Mouse (Mus musculus): Measurements from ENCODE around the gene Cep63.

Cep63 gene

DNA sequence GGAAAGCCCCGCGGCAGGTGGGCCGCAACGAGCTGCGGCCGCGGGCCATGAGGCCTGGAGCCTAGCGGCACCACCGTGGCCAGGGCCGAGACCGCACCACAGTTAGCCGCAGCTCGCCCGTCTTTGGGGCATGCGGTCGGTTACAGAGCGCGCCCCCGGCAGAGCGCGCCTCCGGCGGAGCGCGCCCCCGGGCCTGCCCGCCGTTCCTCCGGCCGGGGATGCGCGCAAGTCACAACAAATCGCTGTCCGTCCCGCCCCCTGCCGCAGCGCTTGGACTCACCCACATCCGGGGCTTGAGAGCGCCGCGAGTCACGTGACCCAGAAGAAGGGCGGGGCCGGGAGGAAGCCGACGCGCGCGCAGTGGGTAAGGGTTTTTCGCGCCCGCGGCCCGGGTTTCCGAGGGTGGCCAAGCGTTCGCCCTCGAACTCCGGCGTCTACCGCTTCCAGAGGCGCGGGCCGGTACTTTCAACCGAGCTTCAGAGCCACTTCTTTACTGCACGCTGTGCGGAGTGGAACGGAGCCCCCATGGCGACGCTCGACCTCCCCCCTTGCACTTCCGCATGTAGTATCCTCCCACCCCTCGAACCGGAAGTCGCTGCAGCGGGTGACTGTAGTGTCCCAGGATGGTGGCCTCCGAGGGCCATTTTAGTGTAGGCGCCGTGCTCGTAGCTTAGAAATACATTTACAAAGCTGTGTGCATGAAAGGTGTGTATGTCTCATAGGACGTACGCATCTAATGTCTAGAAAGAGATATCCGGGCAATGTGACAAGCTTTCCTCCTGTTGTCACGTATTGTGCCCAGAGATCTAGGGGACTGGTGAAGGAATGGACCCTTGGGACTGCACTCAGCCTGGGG is at the start of gene Cep63, which contains the start of gene Anapc13:
Gene Cep63 (minus strand): TSS at position 552 of the 856 bp plus-strand sequence.
Gene Anapc13 (plus strand): TSS at position 314 of the 856 bp plus-strand sequence.
- in situ Hi-C loops (cut with MboI; ENCODE audit: unreplicated experiment in 2 of 2) = loop anchor here (5.0 to 25.0 kb wide), 8 partner anchors 79 to 1981 kb away; partner anchors contain the start of genes Bfsp2 (in 1 of the 2), Msl2 (in 1 of the 2), Nphp3 (in 1 of the 2) and Srprb (in 1 of the 2)

DNA sequence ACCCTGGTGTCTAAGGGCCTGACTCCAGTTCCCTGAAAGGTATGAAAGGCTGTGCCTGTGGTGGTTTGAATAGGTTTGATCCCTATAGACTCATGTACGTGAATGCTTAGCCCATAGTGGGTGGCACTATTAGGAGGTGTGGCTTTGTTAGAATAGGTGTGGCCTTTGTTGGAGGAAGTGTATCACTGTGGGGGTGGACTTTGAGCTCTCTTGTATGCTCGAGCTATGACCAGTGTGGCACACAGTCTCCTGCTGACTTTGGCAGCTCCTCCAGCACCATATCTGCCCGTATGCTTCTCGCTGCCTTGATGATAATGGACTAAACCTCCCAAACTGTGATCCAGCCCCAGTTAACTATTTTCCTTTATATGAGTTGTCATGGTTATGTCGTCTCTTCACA is 49.6 kb upstream of the Cep63 start:
- in situ Hi-C loops (cut with MboI; ENCODE audit: unreplicated experiment in 2 of 2) = no loop called here

DNA sequence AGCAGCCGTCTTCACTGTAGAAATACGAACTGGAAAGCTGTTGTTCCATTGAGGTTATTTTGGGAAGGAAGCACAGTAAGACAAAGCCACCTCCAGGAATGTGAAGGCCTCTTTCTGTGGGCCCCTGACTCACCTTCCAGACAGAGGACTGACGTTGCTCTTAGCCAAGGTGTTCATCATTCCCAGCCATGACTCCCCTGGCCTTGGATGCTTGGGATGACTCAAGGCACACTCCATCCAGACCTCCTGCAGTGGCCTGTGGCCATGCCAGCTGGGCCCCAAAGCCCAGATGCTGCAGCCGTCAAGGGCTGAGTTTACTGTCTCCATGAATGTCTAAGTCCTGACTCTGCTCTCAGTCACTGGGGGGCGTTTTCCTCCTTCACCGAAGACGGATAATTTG is 47.0 kb upstream of the Cep63 start:
- in situ Hi-C loops (cut with MboI; ENCODE audit: unreplicated experiment in 2 of 2) = no loop called here

DNA sequence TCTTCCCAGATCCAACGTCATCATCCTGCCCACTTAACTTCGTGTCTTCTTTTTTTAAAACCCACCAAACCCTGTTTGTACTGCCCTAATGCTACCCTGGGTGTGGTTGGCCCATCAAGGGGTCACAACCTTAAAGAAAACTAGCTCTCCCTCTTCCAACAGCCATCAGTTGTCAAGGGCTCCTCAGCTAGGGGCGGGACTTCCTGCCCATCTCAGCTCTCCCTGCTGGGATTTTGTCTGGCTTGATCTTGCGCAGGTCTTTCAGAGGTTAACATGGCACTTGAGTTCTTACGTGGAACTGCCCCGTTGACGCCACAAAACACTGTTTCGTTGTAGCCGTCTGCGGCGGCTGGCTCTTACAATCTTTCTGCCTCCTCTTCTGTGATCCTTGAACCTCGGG is 42.6 kb upstream of the Cep63 start:
- in situ Hi-C loops (cut with MboI; ENCODE audit: unreplicated experiment in 2 of 2) = no loop called here

DNA sequence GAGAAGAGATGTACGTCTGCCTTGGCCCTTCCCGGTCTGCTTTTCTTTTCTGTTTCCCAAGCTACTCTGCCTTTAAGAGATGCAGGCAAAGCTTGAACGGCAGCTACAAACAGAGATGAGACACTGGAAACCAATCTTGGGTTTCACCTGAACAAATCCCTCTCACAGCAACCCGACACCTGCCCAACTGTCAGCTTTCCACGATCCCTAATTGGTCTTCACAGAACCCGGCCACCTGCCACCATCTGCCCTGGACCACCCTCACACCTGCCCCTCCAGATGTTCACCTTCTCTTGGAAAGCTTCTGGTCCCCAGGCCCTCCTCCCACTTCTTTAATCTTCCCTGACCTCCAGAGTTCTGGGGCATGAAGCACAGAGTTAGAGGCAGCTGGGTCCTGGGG is 41.8 kb upstream of the Cep63 start:
- in situ Hi-C loops (cut with MboI; ENCODE audit: unreplicated experiment in 2 of 2) = no loop called here

DNA sequence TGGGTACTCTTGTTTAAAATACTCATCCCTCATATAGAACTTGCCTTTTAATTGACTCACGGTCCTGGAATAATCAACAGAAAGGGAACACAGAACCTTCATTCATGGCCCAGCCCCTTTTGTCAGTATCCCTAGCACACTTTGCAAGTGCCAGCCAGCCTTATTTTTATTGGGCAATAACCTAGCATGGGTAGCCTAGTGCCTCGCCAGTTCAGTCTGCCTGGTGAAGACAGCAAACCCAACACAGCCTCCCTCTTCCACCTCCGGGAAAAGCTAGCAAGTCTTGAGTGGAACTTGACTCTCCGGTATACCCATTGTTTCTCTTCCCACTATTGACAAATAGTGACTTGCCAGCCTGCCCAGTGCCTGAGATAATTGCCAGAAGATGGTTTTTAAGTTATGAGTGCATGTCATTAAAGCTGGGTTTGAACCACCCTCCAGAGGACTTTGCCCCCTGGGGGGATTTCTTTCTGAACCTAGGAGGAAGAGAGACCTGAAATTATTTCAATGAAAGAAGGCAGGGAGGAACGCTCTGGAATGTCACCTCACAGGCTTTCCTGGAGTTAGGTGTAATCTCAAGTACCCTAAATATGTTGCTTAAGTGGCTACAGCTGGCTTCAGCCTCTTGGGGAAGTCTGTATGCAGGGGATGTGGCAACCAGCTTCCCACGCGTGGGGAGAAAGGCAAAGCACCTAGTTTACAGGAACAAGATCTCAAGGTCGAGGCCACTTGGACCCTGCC is 30.2 kb upstream of the Cep63 start:
- in situ Hi-C loops (cut with MboI; ENCODE audit: unreplicated experiment in 2 of 2) = no loop called here

DNA sequence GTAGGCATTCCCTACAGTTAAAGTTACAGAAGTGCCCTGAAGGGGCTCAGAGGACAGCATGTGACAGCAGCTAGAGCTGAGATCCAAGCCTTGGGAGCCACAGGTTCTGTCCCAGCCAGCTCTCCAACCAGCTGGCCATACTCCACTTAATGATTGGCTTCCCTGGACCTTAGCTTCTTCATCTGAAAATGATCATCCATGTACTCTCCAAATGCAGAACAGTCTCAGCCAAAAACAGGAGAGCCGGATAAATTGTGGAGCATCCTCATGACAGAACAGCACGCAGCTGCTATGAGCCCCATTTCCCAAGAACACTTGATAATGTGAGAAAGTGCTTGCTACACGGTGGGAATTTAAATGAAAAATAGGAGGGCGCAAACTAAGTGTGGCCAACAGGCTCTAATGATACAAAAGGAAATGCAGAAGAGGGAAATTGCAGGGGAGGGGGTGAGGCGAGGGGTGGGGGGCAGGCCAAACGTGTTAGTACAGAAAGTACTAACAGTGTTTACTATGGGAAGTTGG is 24.9 kb upstream of the Cep63 start:
- in situ Hi-C loops (cut with MboI; ENCODE audit: unreplicated experiment in 2 of 2) = no loop called here

DNA sequence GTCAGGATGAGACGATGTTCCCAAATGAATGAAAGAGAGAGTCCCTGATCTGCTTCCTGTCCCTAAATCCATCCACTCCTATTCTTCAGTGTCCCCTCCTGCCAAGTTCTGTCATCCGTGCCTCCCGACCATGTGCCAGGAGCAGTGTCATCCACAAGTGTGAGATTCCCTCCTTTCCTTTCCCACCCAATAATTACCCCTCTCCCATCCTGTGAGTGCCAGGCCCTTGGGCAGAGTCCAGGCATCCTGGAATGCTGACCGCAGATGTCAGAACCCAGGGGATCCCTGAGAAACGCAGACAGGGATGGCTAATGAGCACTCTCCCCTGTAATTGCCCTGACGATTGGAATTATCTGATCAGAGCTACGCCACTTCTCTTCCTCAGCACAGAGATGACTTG is 24.3 kb upstream of the Cep63 start:
- in situ Hi-C loops (cut with MboI; ENCODE audit: unreplicated experiment in 2 of 2) = no loop called here

DNA sequence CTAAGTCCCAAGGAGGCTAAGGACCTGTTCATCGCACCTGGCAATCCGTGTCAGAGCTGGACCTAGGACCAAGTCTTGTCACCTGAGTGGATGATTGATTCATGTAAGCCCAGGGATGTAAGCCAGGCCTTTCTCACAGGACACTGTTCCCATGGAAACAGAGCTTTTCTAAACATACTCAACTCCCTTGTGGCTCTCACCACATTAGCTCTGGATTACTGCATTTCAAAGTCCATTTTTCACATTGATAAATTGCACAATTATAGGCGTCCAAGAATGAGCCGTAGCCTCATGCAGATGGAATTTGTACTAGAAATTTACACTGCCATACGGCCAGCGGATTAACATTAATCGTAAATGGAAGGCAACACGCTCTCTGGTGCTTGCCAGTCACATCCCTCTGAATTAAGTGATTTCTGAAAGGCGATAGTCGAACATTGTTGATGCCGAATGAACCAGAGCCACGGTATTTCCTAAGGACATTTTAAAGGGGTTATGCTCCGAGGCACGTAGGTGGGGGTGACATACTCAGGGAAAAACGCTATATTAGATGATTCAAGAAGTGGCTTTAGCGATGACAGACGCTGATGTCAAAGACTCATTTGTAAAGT is 23.7 kb upstream of the Cep63 start:
- in situ Hi-C loops (cut with MboI; ENCODE audit: unreplicated experiment in 2 of 2) = loop anchor here (25.0 kb wide), 5 partner anchors 437 to 1362 kb away; partner anchors contain the start of genes Bfsp2 (in 1 of the 2), Nphp3 (in 1 of the 2) and Srprb (in 1 of the 2)

DNA sequence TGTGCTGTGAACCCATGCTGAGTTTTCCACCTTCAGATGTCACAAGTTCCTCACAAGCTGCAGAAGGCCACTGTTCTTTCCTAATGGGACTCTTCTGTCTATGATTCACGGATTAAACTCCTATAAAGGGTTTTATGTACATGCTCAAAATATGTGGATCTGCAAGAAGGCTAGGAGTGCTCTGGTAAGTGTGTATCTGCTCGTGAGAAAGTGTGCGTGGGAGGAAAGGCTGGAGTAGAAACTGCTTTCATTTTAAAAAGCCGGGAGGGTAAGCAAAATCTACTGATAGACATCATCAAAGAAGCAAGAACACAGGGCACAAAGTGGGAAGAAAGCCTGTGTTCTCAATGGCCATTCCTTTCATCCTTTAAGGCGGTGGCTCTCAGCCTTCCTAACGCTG is 20.7 kb upstream of the Cep63 start:
- in situ Hi-C loops (cut with MboI; ENCODE audit: unreplicated experiment in 2 of 2) = loop anchor here (25.0 kb wide), 5 partner anchors 440 to 1365 kb away; partner anchors contain the start of genes Bfsp2 (in 1 of the 2), Nphp3 (in 1 of the 2) and Srprb (in 1 of the 2)

DNA sequence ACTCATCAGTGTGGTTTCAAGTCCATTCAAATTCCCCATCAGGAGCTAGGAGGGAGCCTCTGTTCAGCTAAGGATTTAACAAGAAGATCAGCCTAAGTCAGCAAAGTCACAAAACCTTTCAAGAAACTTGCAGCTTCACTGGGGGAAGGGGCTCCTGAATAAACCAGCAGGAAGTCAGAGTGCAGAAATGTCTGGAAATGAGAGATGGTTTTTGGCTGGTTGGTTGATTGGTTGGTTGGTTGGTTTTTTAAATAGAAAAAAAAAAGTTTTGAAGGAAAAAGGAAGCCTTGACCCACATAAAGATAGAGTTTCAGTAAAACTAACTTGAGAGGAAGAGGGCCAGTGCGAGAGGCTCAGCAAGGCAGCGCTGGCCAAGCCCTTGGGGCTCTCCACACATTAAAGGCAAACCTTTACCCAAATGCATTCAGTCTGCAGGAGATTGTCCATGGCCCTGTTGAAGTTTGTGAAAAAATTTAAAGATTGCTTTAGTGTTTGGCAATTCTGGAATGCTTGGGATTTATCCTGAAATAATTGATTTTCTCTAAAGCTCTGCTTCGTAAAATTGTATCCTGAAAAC is 18.9 kb upstream of the Cep63 start:
- in situ Hi-C loops (cut with MboI; ENCODE audit: unreplicated experiment in 2 of 2) = loop anchor here (25.0 kb wide), 5 partner anchors 442 to 1367 kb away; partner anchors contain the start of genes Bfsp2 (in 1 of the 2), Nphp3 (in 1 of the 2) and Srprb (in 1 of the 2)

DNA sequence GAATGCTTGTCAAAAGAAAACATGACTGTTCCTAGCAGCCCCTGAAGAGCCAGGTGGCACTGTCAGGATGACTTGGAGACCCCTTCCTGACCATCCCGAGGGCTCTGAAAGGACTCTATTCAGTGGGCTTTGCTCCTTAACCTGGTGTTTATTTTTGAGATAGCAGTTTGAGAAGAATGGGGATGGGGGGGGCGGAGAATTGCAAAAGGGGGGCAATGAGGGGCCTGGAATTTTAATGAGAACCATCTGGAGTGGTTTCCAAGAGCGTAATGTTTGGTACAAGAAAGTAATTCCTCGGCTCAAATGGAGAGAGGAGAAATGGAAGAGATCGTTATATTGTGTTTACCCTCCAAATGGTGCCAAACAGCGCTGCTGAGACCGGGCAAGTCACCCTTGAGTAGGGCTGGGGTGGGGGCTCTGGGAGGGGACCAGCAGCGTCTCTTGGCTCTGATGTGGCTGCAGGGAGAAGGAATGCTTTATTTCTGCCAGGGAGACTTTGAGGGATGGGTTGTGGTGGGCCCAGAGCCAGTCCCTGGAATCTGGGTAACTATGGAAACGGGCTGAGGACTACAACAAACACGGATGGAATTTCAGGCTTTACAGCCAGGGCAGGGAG is 17.3 kb upstream of the Cep63 start:
- in situ Hi-C loops (cut with MboI; ENCODE audit: unreplicated experiment in 2 of 2) = loop anchor here (25.0 kb wide), 5 partner anchors 444 to 1369 kb away; partner anchors contain the start of genes Bfsp2 (in 1 of the 2), Nphp3 (in 1 of the 2) and Srprb (in 1 of the 2)

DNA sequence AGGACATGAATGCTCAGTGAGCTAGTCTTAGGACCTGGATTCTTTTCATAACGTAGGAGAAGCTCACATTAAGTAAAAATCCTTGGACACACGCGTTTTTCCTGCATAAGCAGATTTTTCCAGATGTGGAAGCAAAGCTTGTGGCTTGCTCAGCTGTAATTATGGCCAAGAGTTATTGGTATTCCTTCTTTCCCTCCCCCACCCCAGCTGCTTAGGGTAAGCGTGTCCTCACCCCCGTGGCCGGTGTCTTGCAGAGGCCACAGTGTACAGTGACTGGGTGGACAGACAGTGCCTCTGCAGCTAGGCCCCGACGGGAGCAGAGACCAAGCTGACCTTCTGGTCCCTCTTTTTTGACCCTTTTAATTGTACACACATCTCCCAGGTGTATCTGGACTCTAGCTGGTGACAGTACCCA is 16.7 kb upstream of the Cep63 start:
- in situ Hi-C loops (cut with MboI; ENCODE audit: unreplicated experiment in 2 of 2) = loop anchor here (25.0 kb wide), 5 partner anchors 444 to 1369 kb away; partner anchors contain the start of genes Bfsp2 (in 1 of the 2), Nphp3 (in 1 of the 2) and Srprb (in 1 of the 2)

DNA sequence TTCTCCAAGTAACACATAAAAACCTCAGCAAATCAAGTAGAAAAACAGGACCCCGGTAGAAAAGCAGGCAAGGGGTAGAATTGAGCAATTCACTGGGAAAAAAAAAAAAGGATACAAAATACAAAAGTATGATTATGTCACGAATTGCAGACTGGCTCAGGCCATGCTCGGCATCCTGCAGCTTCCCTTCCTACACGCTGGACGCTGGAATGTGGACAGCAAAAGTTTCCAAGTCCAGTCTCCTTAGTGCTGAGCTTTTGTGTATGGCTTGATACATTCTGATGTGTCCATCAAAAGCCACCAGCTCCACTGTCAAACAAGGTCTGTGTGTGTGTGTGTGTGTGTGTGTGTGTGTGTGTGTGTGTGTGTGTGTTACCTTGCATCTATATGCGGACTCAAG is 15.2 kb upstream of the Cep63 start:
- in situ Hi-C loops (cut with MboI; ENCODE audit: unreplicated experiment in 2 of 2) = loop anchor here (25.0 kb wide), 5 partner anchors 446 to 1371 kb away; partner anchors contain the start of genes Bfsp2 (in 1 of the 2), Nphp3 (in 1 of the 2) and Srprb (in 1 of the 2)

DNA sequence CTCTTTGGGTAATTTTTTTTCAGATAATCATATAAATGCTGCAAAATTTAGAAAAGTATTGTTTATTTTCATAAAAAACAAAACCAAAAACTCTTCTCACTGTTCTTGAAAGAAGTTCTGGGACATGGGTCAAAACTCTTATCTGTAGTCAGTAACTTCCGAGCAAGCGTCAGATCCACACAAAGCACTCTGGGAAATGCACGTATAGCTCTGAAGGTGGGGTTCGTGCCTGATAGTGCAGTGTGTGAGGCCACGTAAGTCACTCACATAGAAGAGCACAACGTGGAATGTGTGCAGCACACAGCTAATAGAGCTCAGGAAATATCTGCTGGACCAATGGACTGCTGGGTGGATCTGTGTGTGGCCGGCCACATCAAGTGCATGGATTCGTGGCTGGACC is 13.2 kb upstream of the Cep63 start:
- in situ Hi-C loops (cut with MboI; ENCODE audit: unreplicated experiment in 2 of 2) = loop anchor here (5.0 to 25.0 kb wide), 12 partner anchors 143 to 1373 kb away; partner anchors contain the start of genes 1300017J02Rik (in 1 of the 2), Bfsp2 (in 1 of the 2), Nphp3 (in 1 of the 2) and Srprb (in 1 of the 2)

DNA sequence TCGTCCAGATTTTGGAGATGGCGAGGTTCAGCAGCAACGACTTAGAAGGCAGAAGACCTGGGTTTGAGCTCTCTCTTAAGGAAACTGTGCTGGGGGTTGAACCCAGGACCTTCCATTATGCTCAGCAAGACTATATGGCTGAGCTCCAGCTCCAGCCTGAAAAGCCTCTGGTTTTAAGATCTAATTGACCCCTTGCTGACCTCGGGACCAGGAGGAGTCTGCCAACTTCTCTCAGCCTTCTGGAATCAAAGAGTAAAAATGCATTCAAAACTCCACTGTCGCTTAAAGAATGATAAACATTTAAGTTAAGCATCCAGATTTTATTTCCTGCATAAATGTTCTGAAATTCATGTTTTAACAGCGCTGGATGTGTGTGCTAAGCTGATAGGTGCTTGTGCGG is 12.6 kb upstream of the Cep63 start:
- in situ Hi-C loops (cut with MboI; ENCODE audit: unreplicated experiment in 2 of 2) = loop anchor here (5.0 to 25.0 kb wide), 12 partner anchors 143 to 1373 kb away; partner anchors contain the start of genes 1300017J02Rik (in 1 of the 2), Bfsp2 (in 1 of the 2), Nphp3 (in 1 of the 2) and Srprb (in 1 of the 2)

DNA sequence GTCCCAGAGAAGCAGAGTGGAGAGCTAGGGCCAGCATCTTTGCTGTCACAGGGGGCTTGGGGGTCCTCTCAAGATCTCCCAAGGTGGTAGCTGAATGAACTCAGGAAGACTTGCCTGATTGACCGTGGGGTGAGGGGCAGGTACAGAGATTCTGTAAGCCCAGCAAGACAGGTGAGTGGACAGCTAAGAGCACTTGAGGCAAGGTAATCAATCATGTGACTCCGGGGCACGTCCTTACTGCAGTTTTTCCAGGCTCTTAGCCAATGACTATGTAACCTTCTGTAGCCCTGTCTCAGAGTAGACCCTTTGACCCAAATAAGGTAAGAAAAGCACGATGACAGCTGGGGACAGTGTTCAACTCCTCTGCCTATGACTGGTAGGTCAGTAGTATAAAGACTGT is 10.8 kb upstream of the Cep63 start:
- in situ Hi-C loops (cut with MboI; ENCODE audit: unreplicated experiment in 2 of 2) = loop anchor here (5.0 to 25.0 kb wide), 12 partner anchors 145 to 1375 kb away; partner anchors contain the start of genes 1300017J02Rik (in 1 of the 2), Bfsp2 (in 1 of the 2), Nphp3 (in 1 of the 2) and Srprb (in 1 of the 2)

DNA sequence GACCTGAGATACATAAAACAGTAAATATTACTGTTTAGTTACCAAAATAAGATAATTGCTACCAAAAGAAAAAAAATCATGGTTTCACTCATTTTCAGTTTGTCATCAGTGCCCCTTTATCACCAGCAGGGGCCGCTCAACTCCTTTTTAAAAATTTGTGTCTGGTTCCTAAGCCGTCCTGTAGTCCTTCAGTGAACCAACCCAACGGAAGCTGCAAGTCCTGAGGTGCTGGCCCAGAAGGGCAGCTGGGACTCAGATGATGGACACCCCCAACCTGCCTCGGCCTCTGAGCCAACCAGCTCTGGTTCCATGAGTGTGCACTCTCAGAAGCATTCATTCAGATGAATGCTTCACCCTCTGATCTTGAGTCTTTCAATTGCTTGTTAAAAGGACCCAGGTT is 10.2 kb upstream of the Cep63 start:
- in situ Hi-C loops (cut with MboI; ENCODE audit: unreplicated experiment in 2 of 2) = loop anchor here (5.0 to 25.0 kb wide), 12 partner anchors 146 to 1376 kb away; partner anchors contain the start of genes 1300017J02Rik (in 1 of the 2), Bfsp2 (in 1 of the 2), Nphp3 (in 1 of the 2) and Srprb (in 1 of the 2)

Measured in v-Abl transformed pro-B cells (cell line).